Comparison of ENCODE assay signal across 8 mouse cellular contexts in genomic region chr13:52024832-52025481, GRCm38 (mm10).
DNase-seq lines count a peak whose midpoint lies in the region; ATAC-seq and TF ChIP-seq lines count a peak whose summit lies in the region.

No protein-coding gene starts in this region.

- H3K4me1 ChIP-seq in embryonic fibroblast, embryonic 13.5 days (ENCODE audit: control insufficient read depth, insufficient read depth, low read length): peaks cover 14% of the 10 kb centered on the region
- peaks cover 7% of the 10 kb centered on the region for H3K4me1 ChIP-seq in hindbrain, embryonic 11.5 days (replicated peaks; ENCODE audit: control insufficient read depth, insufficient read depth, low read length)
- peaks cover 32% of the 10 kb centered on the region for H3K4me1 ChIP-seq in limb, embryonic 14.5 days (ENCODE audit: control insufficient read depth, insufficient read depth, low read length)

- H3K4me2 ChIP-seq in hindbrain, embryonic 11.5 days (replicated peaks; ENCODE audit: low read depth, low read length): no peak overlapping the region; the same call in 1 of the 2 replicates
- H3K4me2 ChIP-seq in limb, embryonic 14.5 days (replicated peaks; ENCODE audit: low read depth, low read length, severe bottlenecking): peak overlapping the region; percentile 11

- TF ChIP-seq CTCF in embryonic fibroblast, embryonic 13.5 days (IDR thresholded peaks at IDR 0.05; ENCODE audit: borderline replicate concordance, insufficient read depth, low read length): no peak

- peak; percentile 48 for DNase-seq in embryo, embryonic 10 days (ENCODE audit: low spot score)
- no peak for DNase-seq in embryo, embryonic 9.5 days (ENCODE audit: extremely low spot score)
- peak; percentile 44 for DNase-seq in hindbrain, embryonic 11.5 days (ENCODE audit: low spot score)
- DNase-seq in limb, embryonic 14.5 days (ENCODE audit: low spot score): peak; percentile 72
- DNase-seq in neural tube, embryonic 10.5 days (ENCODE audit: extremely low spot score, low spot score): peak; percentile 57
- no peak for DNase-seq in layer of hippocampus, postnatal 10 days (ENCODE audit: low spot score in 2 of 2)

- ATAC-seq in hindbrain, embryonic 11.5 days (ENCODE audit: low FRiP score): peak; percentile 61
- ATAC-seq in limb, embryonic 14.5 days (ENCODE audit: low FRiP score, low read depth): peak; percentile 61; the same call in 1 of the 2 replicates
- ATAC-seq in erythroblast, adult 5-6 weeks (replicated peaks; ENCODE audit: low FRiP score, poor library complexity, severe bottlenecking): no peak

- H3K9ac ChIP-seq in hindbrain, embryonic 11.5 days (ENCODE audit: low read depth, low read length): no peak overlapping the region
- peak overlapping the region; percentile 14; the same call in 1 of the 2 replicates for H3K9ac ChIP-seq in limb, embryonic 14.5 days (ENCODE audit: low read depth, low read length, severe bottlenecking)

- H3K27me3 ChIP-seq in hindbrain, embryonic 11.5 days (ENCODE audit: control insufficient read depth, insufficient read depth, low read length): no peaks in the 10 kb centered on the region
- no peaks in the 10 kb centered on the region for H3K27me3 ChIP-seq in limb, embryonic 14.5 days (ENCODE audit: control insufficient read depth, insufficient read depth, low read length)

- WGBS in hindbrain, embryonic 11.5 days: 31% methylated on average over 18 of the region's 18 CpGs
- 11% methylated on average over 18 of the region's 18 CpGs for WGBS in limb, embryonic 14.5 days

- no peak for TF ChIP-seq POLR2A in embryonic fibroblast, embryonic 13.5 days (IDR thresholded peaks at IDR 0.05; ENCODE audit: low read depth, low read length)
- no peak for TF ChIP-seq POLR2A in limb, embryonic 14.5 days (IDR thresholded peaks at IDR 0.05; ENCODE audit: borderline replicate concordance, extremely low read depth, insufficient read depth, insufficient read length)

- H3K36me3 ChIP-seq in hindbrain, embryonic 11.5 days (ENCODE audit: control insufficient read depth, insufficient read depth, low read length): no peaks in the 10 kb centered on the region
- H3K36me3 ChIP-seq in limb, embryonic 14.5 days (ENCODE audit: control insufficient read depth, insufficient read depth, low read length): no peaks in the 10 kb centered on the region

- peak overlapping the region; percentile 79 for H3K27ac ChIP-seq in embryonic fibroblast, embryonic 13.5 days (ENCODE audit: insufficient read depth, low read length)
- H3K27ac ChIP-seq in hindbrain, embryonic 11.5 days (ENCODE audit: low read depth, low read length): no peak overlapping the region
- H3K27ac ChIP-seq in limb, embryonic 14.5 days (replicated peaks; ENCODE audit: low read depth, low read length): 0 out of 2 replicates have a peak overlapping the region, but pooled peaks have one; percentile 11

- no peaks in the 10 kb centered on the region for H3K9me3 ChIP-seq in hindbrain, embryonic 11.5 days (ENCODE audit: control insufficient read depth, low read length)
- H3K9me3 ChIP-seq in limb, embryonic 14.5 days (ENCODE audit: control insufficient read depth, low read length): no peaks in the 10 kb centered on the region

- H3K4me3 ChIP-seq in embryonic fibroblast, embryonic 13.5 days (ENCODE audit: insufficient read depth, low read length): no peak overlapping the region
- H3K4me3 ChIP-seq in hindbrain, embryonic 11.5 days (ENCODE audit: low read depth, low read length): no peak overlapping the region
- no peak overlapping the region for H3K4me3 ChIP-seq in limb, embryonic 14.5 days (replicated peaks; ENCODE audit: low read length)

Comparison
In these comparisons a context has a peak if more than half of its experiments do, and no peak if none do; other contexts are left out.
1. DNase-seq: peak in embryo, embryonic 10 days (single experiment), hindbrain, embryonic 11.5 days (single experiment), limb, embryonic 14.5 days (single experiment) and neural tube, embryonic 10.5 days (single experiment); none in embryo, embryonic 9.5 days (single experiment) and layer of hippocampus, postnatal 10 days (0 of 2).